Mouse (Mus musculus): ENCODE measurements around the gene Golga2.

- TF ChIP-seq EP300 (IDR thresholded peaks at IDR 0.05; ENCODE audit: insufficient read depth, low read depth, low read length): no peak
- no peak for TF ChIP-seq CTCF (IDR thresholded peaks at IDR 0.05; ENCODE audit: low read depth, low read length)
- TF ChIP-seq POLR2A (IDR thresholded peaks at IDR 0.05; ENCODE audit: insufficient read depth, low read length): no peak
Measured at GRCm38 (mm10) chr2:32348311-32348710, 61.1 kb downstream of the Golga2 start.

All from ES-Bruce4 (cell line).